Mouse (Mus musculus): ENCODE results near the gene Dixdc1.

DNA sequence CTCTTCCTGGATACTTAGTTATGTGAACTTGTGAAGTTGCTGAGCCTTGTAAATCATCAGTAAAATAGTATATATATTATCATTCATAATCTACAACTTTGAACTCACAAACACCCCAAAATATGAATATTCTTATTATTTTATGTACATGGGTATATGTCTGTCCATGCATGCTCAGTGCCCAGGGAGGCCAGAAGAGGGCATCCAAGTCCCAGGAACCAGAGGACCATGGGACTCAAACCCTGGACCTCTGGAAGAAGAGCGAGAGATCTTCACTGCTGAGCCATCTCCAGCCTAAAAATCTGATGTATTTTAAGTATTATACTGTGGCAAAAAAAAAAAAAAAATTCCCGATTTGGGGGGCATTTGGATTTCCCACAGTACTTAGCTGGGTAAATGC is 30.2 kb downstream of the Dixdc1 start:
- peak; percentile 58 for TF ChIP-seq CTCF (IDR thresholded peaks at IDR 0.05; ENCODE audit: low read depth)
- TF ChIP-seq EP300 (IDR thresholded peaks at IDR 0.05; ENCODE audit: low read depth), result no peak

Data from liver, postnatal 0 days (tissue).